Mouse (Mus musculus) lung, postnatal 10 days (tissue): ENCODE data around the gene Krtap20-2.
"Not testable (repeated sequence)": the region's sequence is repeated elsewhere in the genome, so short reads cannot be mapped to it uniquely, and the experiment has no call there.

Source experiments
- DNase-seq: peaks from one replicate; pipeline ENCODE4 v3.0.0; 2021

Krtap20-2 gene

GRCm38 (mm10) chr16:89205561-89205960 lies at the start of gene Krtap20-2:
TSS of gene Krtap20-2 (plus strand) at chr16:89205861.
- no peak for DNase-seq

- no peak for DNase-seq
Measured at GRCm38 (mm10) chr16:89157652-89158051, 48.0 kb upstream of the Krtap20-2 start, which contains the start of gene Gm9789. TSS of gene Gm9789 (plus strand) at chr16:89157952.

- DNase-seq: not testable (repeated sequence)
Measured at GRCm38 (mm10) chr16:89169190-89169589, 36.5 kb upstream of the Krtap20-2 start, which contains the start of gene Gm7735. TSS of gene Gm7735 (plus strand) at chr16:89169490.

- no peak for DNase-seq
Measured at GRCm38 (mm10) chr16:89174435-89174834, 31.2 kb upstream of the Krtap20-2 start, which contains the start of gene 1110057P08Rik. TSS of gene 1110057P08Rik (plus strand) at chr16:89174735.

GRCm38 (mm10) chr16:89188621-89189020 lies 17.0 kb upstream of the Krtap20-2 start:
- DNase-seq: no peak
